Mouse (Mus musculus) A20 (cell line): ENCODE results near the gene Atp5mpl.
A peak's percentile ranks its signal among the peaks of the same experiment; 100 is the strongest.

Experiments
- DNase-seq: peaks from one replicate; pipeline ENCODE4 v3.0.0-alpha.2; 2011; ENCODE audit warnings: low read depth, low spot score

The Atp5mpl gene

GRCm38 (mm10) chr12:111912802-111913201 is 54.0 kb downstream of the Atp5mpl start:
- no peak for DNase-seq

GRCm38 (mm10) chr12:111911796-111912195 is 55.0 kb downstream of the Atp5mpl start:
- DNase-seq: peak; percentile 41
